Mouse (Mus musculus) kidney, adult 11 months (tissue): ENCODE measurements at regions not wholly inside any gene's neighbourhood (a gene's known extent, or its start where the extent isn't known, plus 50 kb on each side); places are given as distances from the start of the nearest gene placed in this dataset.
A peak's percentile ranks its signal among the peaks of the same experiment; 100 is the strongest.

Source experiments
- DNase-seq: peaks from one replicate; pipeline ENCODE4 v3.0.0; 2022

GRCm38 (mm10) chr12:30647511-30647910 lies 63.3 kb downstream of the Tmem18 start:
- DNase-seq, result peak; percentile 21

GRCm38 (mm10) chr12:30651506-30651905 lies 67.3 kb downstream of the Tmem18 start:
- DNase-seq, result no peak

- DNase-seq, result no peak
These were observed 70.3 kb downstream of the Tmem18 start for GRCm38 (mm10) chr12:30654347-30655075.

- no peak for DNase-seq
These were observed 70.8 kb downstream of the Tmem18 start for GRCm38 (mm10) chr12:30655076-30655421.

- no peak for DNase-seq
These were observed 94.6 kb downstream of the Tmem18 start for GRCm38 (mm10) chr12:30678826-30679225.

GRCm38 (mm10) chr12:30690038-30690437 lies 105.8 kb downstream of the Tmem18 start:
- DNase-seq, result no peak

GRCm38 (mm10) chr12:30693540-30693939 lies 109.3 kb downstream of the Tmem18 start:
- no peak for DNase-seq

GRCm38 (mm10) chr12:30698256-30698655 lies 114.0 kb downstream of the Tmem18 start:
- DNase-seq, result no peak

- no peak for DNase-seq
These were observed 119.5 kb downstream of the Tmem18 start for GRCm38 (mm10) chr12:30703691-30704090.

GRCm38 (mm10) chr12:30707271-30707670 lies 123.0 kb downstream of the Tmem18 start:
- DNase-seq, result no peak

GRCm38 (mm10) chr12:30708635-30709181 lies 124.5 kb downstream of the Tmem18 start:
- DNase-seq, result no peak

GRCm38 (mm10) chr12:30710554-30710953 lies 126.3 kb downstream of the Tmem18 start:
- DNase-seq, result no peak

- no peak for DNase-seq
These were observed 142.5 kb downstream of the Tmem18 start for GRCm38 (mm10) chr12:30726747-30727146.

GRCm38 (mm10) chr12:30729437-30729836 lies 145.2 kb downstream of the Tmem18 start:
- no peak for DNase-seq

GRCm38 (mm10) chr12:30767621-30768020 lies 116.5 kb upstream of the Alkal2 start:
- no peak for DNase-seq

GRCm38 (mm10) chr12:30793371-30793770 lies 90.8 kb upstream of the Alkal2 start:
- DNase-seq, result no peak

- no peak for DNase-seq
These were observed 68.0 kb upstream of the Alkal2 start for GRCm38 (mm10) chr12:30816096-30816495.

GRCm38 (mm10) chr12:30831383-30831782 lies 52.7 kb upstream of the Alkal2 start:
- DNase-seq, result no peak
